Mouse (Mus musculus) natural killer cell, adult 2 months (primary cell): ENCODE results near the gene Slc45a3.

Experiments used
- DNase-seq, 2 experiments: peaks; one replicate each; pipeline ENCODE4 v3.0.0; 2022; ENCODE audit warnings: low spot score in 2 of 2

The Slc45a3 gene

GRCm38 (mm10) chr1:132026925-132027646 lies 64.3 kb downstream of the Slc45a3 start:
- DNase-seq: no peak

- no peak for DNase-seq
These were observed 65.2 kb downstream of the Slc45a3 start for GRCm38 (mm10) chr1:132027978-132028377.

- DNase-seq: no peak
These were observed 65.6 kb downstream of the Slc45a3 start for GRCm38 (mm10) chr1:132028413-132028812.

- no peak for DNase-seq
These were observed 67.8 kb downstream of the Slc45a3 start for GRCm38 (mm10) chr1:132030574-132030973.

GRCm38 (mm10) chr1:132032172-132032571 lies 69.4 kb downstream of the Slc45a3 start:
- DNase-seq: no peak
